Mouse (Mus musculus) liver, embryonic 14.5 days (tissue): ENCODE results near the gene Cdkl5.

ENCODE experiments used
- CTCF ChIP-seq: IDR thresholded peaks from 2 replicates; pipeline ENCODE4 v1.5.1; 2016; ENCODE audit warnings: antibody characterized with exemption, low read depth, control low read depth
- EP300 ChIP-seq: IDR thresholded peaks from 2 replicates; pipeline ENCODE4 v1.6.1; 2016; ENCODE audit warnings: antibody characterized with exemption, low read depth

GRCm38 (mm10) chrX:160735650-160736049 is 258.9 kb downstream of the Cdkl5 start, which contains the start of gene Ppef1:
- no peak for TF ChIP-seq CTCF
- no peak for TF ChIP-seq EP300
